Mouse (Mus musculus): Measurements from ENCODE around the gene Usp44.
"Not testable (repeated sequence)": the region's sequence is repeated elsewhere in the genome, so short reads cannot be mapped to it uniquely, and the experiment has no call there.

Gene Usp44

GRCm38 (mm10) chr10:93830931-93831729 lies at the start of gene Usp44:
Gene Usp44 (plus strand): TSS chr10:93831555.
- no peak for DNase-seq

- DNase-seq, result no peak
These were observed 47.9 kb upstream of the Usp44 start for GRCm38 (mm10) chr10:93783216-93784013.

- no peak for DNase-seq
These were observed 31.5 kb upstream of the Usp44 start for GRCm38 (mm10) chr10:93799711-93800362.

GRCm38 (mm10) chr10:93800363-93800722 lies 31.0 kb upstream of the Usp44 start:
- DNase-seq, result no peak

- no peak for DNase-seq
These were observed 30.5 kb upstream of the Usp44 start for GRCm38 (mm10) chr10:93800895-93801294.

- no peak for DNase-seq
These were observed 28.2 kb upstream of the Usp44 start for GRCm38 (mm10) chr10:93803199-93803598.

- DNase-seq, result not testable (repeated sequence)
These were observed 21.9 kb upstream of the Usp44 start for GRCm38 (mm10) chr10:93809438-93809837.

- DNase-seq, result peak; percentile 92
These were observed 20.7 kb upstream of the Usp44 start for GRCm38 (mm10) chr10:93810590-93811185.

- DNase-seq, result no peak
These were observed 19.3 kb upstream of the Usp44 start for GRCm38 (mm10) chr10:93812098-93812497.

GRCm38 (mm10) chr10:93812774-93813415 lies 18.5 kb upstream of the Usp44 start:
- peak; percentile 89 for DNase-seq

- peak; percentile 46 for DNase-seq
These were observed 17.6 kb upstream of the Usp44 start for GRCm38 (mm10) chr10:93813755-93814154.

GRCm38 (mm10) chr10:93818661-93819060 lies 12.7 kb upstream of the Usp44 start:
- peak; percentile 84 for DNase-seq

GRCm38 (mm10) chr10:93829898-93830831 lies 1.2 kb upstream of the Usp44 start:
- DNase-seq, result no peak

GRCm38 (mm10) chr10:93831730-93832574 lies 597 bp downstream of the Usp44 start:
- no peak for DNase-seq

GRCm38 (mm10) chr10:93832811-93833210 lies 1.5 kb downstream of the Usp44 start:
- no peak for DNase-seq

- DNase-seq, result no peak
These were observed 2.0 kb downstream of the Usp44 start for GRCm38 (mm10) chr10:93833370-93833698.

GRCm38 (mm10) chr10:93833699-93834393 lies 2.5 kb downstream of the Usp44 start:
- peak; percentile 26 for DNase-seq

GRCm38 (mm10) chr10:93834394-93834745 lies 3.0 kb downstream of the Usp44 start:
- DNase-seq, result no peak

- not testable (repeated sequence) for DNase-seq
These were observed 3.8 kb downstream of the Usp44 start for GRCm38 (mm10) chr10:93835115-93835514.

GRCm38 (mm10) chr10:93846706-93847105 lies 15.4 kb downstream of the Usp44 start:
- DNase-seq, result no peak

Data from cerebellum, adult 9-10 months (tissue).